Mouse (Mus musculus) megakaryocyte-erythroid progenitor cell, adult 5-6 weeks (primary cell): ENCODE data around the gene Sox14. TPM values are rescaled to one million over a fixed set of nuclear protein-coding genes. Genes with fewer than 3 reads are reported as not detected.

Experiments
- ATAC-seq: replicated peaks from 2 replicates; pipeline ENCODE4 v1.8.0; 2016; ENCODE audit warnings: mild to moderate bottlenecking, inconsistent platforms; ENCODE audit not compliant: severe bottlenecking, poor library complexity, low FRiP score, low TSS enrichment
- total RNA-seq, 2 experiments: library from RNA; stranded (forward) in 1 of 2; stranded (reverse) in 1 of 2; fragments of 200-1000, 215-1000 nt in 1 of 2; fragments of >200 nt in 1 of 2; fragmentation: Nextera tagmentation in 1 of 2; gene quantifications; 2 replicates each; pipeline ENCODE4 v1.2.3; 2014 to 2017

Gene Sox14
- not detected in 2 replicates for total RNA-seq (2014; fragmentation: Nextera tagmentation)
- not detected in 2 replicates for total RNA-seq (2017)

DNA sequence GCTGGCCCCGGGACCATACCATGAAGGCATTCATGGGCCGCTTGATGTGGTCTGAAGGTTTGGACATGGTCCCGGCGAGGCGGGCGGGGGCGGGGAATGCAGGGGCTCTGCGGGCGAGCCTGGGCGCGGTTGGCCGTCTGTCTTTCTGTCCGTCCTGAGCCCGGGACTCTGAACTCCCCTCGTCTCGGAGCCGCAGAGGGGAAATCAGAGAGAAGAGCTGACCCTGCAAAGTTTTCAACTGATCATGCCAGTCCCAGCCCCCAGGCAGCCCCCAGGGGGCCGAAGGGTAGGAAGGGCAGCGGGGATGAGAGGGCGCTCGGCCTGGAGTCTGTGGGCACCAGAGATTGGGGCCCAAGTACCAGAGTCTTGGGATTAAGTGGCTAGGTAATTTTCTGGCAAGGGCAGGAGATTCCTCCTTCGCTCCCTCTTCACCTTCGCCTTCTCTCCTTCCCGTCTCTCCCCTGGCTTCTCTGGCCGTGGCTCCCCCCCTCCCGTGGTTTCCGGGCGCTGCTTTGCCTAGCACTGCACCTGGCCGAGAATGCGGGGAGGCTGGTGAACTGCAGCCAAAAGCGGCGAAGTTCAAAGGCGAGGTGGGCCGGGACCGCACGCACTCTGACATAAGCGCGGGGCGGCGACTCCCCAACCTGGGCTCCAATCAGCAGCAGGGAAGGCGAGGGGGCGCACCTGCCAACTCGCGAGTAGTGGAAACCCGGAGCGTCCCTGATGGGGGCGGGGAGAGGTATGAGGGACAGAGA lies at the start of gene Sox14:
Sox14 (minus strand) TSS at position 553 of the 755 bp plus-strand sequence.
- ATAC-seq, result no peak

DNA sequence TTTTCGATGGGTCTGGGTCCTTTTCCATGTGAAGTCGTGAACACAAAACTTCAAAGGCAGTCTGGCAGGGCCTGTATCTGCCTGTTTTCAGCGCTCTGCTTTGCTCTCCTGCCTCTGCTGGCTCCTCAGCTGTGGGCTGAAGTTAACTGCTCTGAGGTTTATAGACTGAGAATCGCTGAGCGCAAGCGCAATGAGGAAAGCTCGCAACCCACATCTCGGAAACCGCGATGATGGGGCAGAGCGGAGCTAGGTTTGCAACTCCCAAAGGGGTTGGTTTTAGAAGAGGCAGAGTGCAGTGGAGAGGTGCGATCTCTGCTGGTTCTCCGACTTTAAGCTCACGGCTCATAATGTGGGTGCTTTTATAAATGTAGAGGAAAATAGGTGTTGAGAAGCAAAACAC lies 3.3 kb upstream of the Sox14 start:
- ATAC-seq, result no peak

DNA sequence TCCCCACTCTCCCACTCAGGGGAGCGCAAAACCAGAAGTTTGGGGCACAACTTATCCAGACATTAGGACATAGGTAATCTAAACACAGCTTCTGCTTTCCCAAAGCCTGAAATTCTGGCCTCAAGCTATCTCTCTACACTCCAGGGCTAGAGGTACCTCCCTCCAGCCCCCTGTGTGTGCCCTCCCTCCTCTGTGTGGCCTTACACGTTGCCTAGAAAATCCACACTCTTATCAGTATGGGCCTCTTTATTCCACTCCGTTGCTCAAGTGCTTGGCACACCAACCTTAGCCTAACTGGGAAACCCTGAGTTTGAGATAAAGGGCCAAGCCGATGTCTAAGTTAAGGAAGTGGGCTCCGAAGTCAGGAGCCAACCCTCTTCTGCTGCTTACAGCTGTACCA lies 2.6 kb upstream of the Sox14 start:
- ATAC-seq, result no peak

DNA sequence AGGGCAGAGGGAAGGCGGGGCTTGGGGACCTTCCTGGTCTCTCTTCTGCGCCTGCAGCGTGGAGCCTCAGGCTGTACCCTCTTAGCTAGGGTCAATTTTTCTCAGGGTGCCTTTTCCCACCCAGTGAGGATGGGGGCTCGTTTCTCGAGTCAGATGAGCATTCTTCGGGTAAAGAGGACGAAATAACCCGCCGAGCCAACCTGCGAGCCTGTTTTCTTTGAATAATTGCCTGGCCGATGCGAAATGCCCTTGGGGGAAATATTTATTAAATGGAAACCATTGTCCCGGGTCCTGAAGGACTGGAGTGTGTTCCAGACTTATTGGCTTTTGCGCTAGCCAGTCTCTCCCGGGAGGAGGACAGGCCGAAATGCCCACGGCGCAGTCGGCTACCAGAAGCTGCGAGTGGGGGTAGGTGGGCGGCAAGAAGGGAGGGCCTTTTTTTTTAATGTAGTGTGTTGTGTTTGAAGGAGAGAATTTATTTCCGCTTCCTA lies 1.1 kb upstream of the Sox14 start:
- ATAC-seq, result no peak

DNA sequence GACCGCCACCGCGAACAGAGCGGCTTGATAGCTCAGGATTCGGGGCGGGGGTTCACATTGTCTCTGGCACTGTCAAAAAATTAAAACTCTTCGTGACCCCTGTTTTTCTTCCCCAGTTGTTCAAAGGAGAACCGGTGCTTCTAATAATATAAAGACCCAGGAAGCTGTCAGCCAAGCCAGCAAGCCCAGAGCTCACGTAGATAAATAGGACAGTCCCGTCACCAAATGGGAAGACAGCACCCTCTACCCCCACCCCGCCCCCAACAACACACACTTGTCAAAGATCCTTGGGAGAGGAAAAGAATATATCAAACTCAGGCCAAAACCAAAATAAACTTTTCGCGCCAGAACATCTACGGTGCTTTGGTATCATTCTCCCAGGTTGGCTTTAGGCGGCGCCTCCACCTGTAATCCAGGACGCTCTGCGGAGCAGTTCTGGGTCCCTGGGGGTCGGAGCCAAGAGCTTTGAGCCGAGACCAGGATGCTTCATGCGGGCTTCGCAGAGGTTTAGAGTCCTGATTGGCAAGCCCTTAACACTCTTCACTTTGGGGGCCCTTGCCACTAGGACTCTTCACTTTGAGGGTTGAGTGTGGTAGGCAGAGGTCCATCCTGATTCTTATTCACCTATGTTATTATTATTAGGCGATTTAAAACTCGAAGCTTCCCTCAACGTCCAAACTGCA lies 544 bp upstream of the Sox14 start:
- no peak for ATAC-seq

DNA sequence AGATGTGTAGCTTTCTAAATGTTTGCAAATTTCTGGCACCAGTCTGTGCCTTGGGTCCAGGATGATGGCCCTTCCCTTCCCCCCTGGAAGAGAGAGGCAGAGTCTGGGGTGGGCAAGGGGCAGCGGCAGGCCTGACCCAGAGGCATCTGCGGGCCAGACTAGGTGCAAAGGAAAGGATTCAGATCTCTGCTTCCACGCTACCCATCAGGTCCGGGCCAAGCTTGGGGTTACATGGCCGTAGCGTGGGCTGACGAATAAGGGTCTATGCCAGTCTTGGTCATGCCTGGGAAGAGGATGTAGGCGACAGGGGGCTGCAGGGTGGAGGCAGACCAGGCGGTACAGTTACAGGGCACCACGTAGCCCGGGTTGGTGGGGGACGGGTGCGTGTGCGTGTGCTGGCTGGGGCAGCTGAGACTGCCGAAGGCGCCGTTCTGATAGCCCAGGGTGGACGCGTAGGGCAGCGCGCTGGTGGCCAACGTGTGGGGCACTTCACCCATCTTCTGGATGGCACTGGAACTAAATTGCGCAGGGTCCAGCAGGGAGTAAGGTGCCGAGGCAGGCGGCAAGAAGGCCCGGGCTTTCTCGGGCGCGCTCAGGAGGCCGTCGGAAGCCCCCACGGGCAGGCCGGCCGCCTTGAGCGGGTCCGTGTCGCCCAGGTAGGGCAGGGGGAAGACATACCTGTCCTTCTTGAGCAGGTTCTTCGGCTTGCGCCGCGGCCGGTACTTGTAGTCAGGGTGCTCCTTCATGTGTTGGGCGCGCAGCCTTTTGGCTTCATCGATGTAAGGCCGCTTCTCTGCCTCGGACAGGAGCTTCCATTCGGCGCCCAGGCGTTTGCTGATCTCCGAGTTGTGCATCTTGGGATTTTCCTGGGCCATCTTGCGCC lies 994 bp downstream of the Sox14 start:
- no peak for ATAC-seq

DNA sequence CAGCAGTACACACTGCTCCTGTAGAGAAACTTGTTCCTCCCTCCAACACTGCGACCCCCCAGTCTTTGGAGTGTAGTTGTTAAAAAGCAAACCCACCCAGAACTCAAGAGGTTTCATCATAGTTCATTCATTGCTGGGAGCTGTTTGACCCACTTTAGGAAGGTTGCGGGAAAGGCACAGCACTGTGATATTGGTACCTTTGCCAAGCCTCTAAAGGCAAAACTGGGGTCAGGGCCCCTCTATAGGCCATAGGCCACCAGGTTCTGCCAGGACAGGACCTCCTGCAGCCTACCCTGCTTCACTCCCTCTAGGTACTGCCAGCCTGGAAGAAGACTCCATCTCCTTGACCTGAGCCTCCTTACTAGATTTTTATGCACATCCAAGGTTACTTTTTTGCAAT lies 2.2 kb downstream of the Sox14 start:
- no peak for ATAC-seq

DNA sequence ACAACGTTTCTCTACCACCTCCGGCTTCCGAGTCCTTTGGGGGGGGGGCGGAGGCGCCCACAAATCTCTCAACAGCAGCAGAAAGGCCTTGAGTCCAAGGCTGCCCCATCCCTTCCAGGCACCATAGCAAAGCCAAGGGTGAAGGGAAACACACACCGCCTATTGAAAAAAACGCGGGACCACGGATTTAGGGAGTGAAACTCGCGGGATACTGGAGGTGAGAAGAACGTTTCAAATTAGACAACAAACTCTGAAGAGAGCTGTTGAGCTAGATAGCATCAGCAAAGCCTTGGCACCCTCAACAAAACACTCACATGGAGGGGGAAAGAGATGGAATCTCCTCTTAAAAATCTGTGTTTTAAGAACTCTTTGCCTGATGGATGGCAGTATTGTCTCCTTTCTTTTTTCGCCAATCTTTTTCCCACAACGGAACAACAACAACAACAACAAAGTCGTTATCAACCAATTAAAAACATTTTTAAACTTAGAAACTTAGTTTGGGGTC lies 2.8 kb downstream of the Sox14 start:
- ATAC-seq, result no peak

DNA sequence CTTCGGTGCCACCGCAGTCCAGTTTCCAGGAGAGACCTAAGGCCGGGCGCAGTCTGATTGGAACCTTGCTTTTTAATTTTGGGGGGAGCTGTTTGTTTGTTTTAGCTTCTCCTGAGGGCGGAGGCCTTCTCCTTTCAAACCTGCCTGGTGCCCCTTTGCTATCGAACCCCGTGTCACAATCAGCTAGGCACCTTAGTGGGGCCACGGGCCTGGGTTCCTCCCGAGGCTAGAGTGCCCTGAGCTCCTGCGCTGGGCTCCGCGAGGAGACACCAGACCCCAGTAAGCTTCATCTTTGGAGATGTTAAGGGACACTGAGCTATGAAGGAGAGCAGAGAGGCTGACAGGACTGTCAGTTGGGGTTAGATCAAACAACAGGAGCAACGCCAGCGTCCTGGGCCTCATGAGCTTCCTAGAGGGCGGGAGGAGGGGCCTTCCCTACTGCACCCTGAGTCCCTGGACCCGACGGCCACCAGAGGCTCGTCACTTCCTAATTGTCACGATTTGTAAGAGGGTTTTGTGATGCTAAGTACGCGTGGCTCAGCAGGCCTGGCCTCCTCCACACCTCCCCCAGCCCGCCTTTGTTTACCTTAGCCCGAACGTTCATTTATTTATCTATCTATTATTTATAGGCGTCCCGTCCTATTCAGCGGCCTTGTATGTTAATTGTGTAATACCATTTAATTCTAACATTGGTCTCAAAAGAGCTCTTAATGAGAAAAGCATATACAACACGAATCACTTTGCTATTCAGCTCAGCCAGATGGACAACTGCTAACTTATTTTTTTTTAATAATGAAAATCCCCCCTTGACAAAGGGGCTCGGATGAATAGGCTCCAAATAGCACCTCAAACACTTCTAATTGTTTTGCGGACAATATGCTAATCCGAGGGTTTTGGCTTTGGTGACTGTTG lies 3.5 kb downstream of the Sox14 start:
- no peak for ATAC-seq

DNA sequence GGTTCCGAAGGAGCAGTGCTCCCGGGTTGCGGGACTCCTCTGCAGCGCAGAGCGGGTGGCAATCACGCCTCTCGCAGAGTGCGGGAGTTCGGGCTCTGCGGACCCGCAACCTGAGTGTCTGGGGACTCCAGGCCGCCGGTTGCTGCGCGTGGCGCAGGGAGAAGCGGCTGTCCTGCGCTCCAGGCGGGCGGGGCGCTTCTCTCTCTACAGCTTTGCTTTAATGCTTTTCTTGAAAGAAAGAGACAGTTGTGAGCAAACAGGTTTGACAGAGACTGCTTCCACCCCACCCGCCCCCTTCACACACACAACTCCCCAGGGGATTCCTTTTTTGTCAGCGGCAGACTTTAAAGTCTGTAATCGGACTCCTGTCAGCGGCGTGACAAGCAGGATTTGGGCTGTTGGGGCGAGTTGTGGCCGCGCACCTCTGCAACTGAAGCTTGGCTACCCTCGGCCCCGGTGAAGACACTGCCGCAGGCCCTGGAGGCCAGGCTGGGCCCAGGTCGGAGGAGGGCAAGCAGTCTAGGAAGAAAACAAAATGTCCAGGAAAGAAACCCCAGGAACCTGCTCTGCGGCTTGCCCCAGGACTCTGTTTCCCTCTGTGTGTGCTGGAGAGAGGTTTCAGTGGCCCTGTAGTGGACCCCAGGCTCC lies 4.3 kb downstream of the Sox14 start:
- no peak for ATAC-seq

DNA sequence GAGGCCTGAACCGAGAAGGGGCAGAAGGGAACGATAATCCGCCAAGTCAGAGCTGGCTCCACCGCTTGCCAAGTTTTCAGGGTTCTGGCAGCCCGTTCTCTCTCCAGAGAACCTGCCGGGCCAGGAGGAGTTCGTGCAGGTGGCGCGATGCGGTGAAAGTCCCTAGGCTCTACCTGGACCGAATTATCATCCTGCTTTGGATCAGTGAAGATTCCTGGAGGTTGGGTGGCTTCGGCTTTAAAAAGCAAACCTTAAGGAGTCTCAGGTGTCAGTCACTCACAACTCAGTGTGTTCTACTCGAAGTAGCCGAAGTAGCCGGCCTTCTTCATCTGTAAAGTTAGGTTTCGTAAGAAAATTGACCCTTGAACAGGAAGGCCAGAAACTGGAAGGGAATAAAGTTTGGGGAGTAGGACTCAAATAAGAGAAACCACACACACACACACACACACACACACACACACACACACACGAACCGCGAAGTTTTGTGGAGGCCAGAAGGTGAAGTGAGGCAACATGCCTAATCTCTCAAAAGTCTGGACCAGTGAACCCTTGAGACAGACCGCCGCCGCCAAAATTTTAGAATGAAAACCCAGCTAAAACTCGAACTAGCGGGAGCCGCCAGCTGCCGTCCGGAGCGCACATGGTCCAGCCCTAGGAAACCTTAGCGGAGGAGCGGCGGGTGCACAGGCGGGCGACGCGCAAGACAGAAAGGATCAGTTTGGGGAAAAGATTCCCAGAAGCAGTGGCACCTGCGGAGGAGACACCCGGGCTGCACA lies 5.0 kb downstream of the Sox14 start:
- ATAC-seq, result no peak

DNA sequence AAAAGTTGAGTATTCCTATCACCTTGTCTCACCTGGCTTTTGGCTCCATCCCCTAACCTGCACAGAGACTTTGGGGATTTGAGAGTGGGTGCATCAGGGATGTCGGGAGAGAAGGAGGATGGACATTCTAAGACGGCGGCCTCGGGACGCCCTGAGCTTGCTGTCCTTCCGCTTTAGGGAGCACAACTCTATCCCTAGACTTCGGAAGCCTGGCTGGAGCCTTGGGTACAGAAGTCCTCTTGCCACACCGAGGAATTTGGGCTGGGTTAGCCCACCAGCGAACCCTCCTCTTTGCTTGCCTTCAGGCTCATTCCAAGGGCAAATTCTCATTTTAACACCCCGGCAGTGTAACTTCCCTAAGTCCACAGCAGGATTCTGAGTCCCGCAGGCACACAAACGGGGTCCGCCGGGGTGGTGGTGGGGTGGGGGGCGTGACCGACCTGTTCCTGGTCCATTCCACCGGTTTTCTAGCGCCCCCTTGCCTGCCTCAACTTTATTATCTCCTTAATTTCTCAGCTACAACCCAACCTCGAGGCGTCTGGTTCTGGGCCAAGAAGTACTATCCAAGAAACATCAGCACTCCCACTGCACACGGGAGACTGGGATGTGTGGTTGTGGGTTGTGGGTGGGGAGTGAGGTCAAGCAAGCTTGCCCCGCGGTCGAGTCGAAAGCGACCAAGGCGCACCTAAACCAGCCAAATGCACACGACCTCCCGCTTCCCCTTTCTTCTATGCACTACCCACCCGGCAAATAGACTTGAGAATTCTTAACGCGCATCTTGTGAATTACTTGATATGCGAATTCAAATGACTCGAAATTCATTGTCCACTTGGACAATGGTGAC lies 5.8 kb downstream of the Sox14 start:
- ATAC-seq, result no peak

DNA sequence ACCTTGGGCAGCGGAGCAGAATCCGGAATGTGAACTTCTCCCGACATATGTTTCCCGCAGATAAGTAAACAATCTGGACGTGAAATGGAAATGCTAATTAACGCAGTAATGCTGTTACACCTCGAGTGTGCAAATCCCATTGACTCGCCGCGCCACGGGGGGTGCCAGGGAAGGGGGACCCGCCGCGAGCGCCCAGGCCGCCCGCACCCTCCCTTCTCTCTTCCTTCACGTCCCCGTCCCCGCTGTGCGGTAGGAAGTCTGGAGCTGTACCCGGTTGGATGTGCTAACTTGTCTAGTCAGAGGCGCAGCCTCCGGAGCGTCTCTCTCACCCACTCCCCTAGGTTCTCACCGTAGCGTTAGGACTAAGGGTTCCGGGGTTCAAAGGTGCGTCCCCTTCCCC lies 6.7 kb downstream of the Sox14 start:
- no peak for ATAC-seq

DNA sequence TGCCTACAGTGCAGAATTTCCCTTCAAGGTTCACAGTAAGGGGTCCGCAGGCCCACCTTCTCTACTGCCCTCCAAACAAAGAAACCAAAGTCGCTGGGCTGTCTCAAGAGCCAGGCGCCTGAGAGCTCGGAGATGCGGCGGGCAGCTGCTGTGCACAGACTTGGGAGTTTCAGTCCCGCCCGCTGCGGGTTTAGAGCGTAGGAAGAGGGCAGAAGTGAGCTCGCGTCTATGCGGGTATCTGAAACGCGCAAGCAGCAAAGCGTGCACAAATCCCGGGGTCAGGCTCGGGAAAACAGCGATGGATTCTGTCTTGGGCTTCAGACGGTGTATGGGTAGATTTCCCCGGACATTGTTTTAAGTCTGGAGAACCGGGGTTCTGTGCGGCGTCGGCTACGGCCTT lies 7.4 kb downstream of the Sox14 start:
- peak; percentile 47; the same call in 1 of the 2 replicates for ATAC-seq

DNA sequence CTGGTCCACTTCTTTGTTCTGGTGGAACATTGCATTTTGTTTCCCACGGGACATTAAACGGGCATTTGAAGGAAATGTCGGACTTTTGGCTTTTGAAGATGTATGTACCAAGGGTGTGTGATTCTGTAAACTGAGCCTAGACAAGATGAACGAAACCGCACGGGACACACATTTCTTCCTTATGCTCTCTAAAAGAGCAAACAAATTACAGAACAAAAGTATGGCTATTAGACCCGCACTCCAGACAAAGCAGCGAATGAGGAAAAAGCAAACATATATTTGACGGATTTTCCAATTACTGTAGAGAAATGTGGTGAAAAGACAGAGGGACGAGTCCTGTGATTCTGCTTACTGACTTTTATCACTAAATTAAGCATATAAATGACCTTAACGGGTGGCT lies 7.9 kb downstream of the Sox14 start:
- ATAC-seq, result no peak

DNA sequence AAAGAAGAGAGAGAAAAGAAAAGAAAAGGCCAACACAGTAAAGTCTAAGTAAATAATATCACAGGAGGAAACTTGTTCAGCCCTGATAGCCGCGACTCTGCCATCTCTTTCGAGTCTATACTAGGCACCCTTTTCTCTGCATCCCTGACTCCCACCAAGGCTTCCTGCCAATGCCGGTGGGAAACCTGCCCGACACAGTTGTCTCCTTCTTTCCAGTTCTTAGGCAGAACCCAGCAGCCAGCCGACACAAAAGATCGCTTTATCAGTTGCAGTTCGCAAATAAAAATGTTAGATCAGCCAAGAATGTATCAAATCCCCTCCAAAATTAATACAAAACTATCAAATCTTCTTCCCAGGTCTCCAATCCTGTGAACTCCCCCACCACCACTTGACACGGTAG lies 13.0 kb downstream of the Sox14 start:
- ATAC-seq, result no peak

DNA sequence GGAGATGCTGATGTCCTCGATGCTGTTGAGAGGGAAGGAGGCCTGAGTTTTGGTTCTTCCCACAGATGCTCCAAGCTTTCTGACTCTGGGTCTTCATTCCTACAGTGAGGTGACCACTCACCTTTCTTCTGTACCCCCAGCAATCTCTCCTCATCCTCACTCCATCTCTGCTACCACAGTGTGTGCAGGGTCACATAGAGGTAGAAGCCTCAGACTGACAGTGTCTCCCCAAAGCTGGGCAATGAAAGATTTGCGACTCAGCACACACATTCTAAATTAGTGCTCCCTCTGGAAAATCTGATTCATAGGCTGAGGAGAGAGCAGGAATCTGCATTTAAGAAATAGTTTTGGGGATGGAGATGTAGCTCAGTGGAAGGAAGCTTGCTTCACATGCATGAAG lies 21.5 kb downstream of the Sox14 start:
- no peak for ATAC-seq
